ENCODE assay signal across 8 mouse cellular contexts in the genomic region with DNA sequence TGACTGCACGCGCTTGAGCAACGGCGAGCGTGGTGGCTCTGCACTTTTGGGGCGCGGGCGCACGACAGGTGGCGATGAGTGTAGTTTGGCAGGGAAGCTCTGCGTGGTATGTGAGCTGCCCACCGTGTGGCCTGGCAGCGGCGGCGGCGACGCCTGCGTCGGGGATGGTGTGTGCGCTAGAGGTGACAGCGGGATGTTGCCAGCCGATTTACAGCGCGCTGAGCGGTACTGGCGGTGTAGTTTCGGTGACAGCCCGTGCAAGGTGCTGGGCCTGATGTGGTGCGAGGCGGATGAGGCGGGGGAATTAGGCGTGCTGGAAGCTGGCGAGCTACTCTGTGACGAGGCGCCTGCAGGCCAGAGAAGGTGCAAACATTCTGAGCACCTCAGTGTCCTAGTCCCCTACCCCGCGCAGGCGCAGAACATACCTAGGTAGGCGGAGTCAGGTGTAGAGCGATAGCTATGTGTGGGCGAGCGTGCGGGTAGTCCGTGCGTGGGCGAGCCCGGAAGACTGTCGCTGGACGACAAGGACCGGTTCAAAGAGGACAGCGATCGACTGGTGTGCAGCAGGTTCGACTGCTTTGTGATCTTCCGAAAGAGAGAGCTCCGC. TPM values are rescaled to one million over a fixed set of nuclear protein-coding genes. Genes with fewer than 3 reads are reported as not detected.
DNase-seq lines count a peak whose midpoint lies in the region; ATAC-seq and TF ChIP-seq lines count a peak whose summit lies in the region.

No protein-coding gene starts in this region.

- TF ChIP-seq CTCF in hindbrain, postnatal 0 days (IDR thresholded peaks at IDR 0.05; ENCODE audit: low read depth): no peak

- H3K4me3 ChIP-seq in forebrain, embryonic 15.5 days: peak overlapping the region; percentile 29
- H3K4me3 ChIP-seq in hindbrain, postnatal 0 days (ENCODE audit: low read length): peak overlapping the region; percentile 19; the same call in 1 of the 2 replicates
- H3K4me3 ChIP-seq in limb, embryonic 13.5 days: peak overlapping the region; percentile 50
- peak overlapping the region; percentile 31 for H3K4me3 ChIP-seq in midbrain, embryonic 12.5 days

- H3K9ac ChIP-seq in forebrain, embryonic 15.5 days (replicated peaks): no peak overlapping the region
- H3K9ac ChIP-seq in hindbrain, postnatal 0 days (replicated peaks; ENCODE audit: low read length): no peak overlapping the region
- H3K9ac ChIP-seq in limb, embryonic 13.5 days: peak overlapping the region; percentile 64
- peak overlapping the region; percentile 4; the same call in 1 of the 2 replicates for H3K9ac ChIP-seq in midbrain, embryonic 12.5 days (replicated peaks)

- H3K27me3 ChIP-seq in forebrain, embryonic 15.5 days: peaks cover 21% of the 10 kb centered on the region
- H3K27me3 ChIP-seq in hindbrain, postnatal 0 days (ENCODE audit: insufficient read depth, low read length): no peaks in the 10 kb centered on the region
- peaks cover 91% of the 10 kb centered on the region for H3K27me3 ChIP-seq in limb, embryonic 13.5 days
- peaks cover 95% of the 10 kb centered on the region for H3K27me3 ChIP-seq in midbrain, embryonic 12.5 days

- no peak for DNase-seq in cerebellum, postnatal 4 days (ENCODE audit: low spot score in 2 of 2)
- peak; percentile 88 to 90 for DNase-seq in cerebellum, adult 18-20 months
- peak; percentile 61 for DNase-seq in hindbrain, postnatal 0 days (ENCODE audit: low spot score)
- peak; percentile 75 to 76 for DNase-seq in spleen, postnatal 14 days (ENCODE audit: low spot score in 2 of 2)

- H3K9me3 ChIP-seq in forebrain, embryonic 15.5 days: no peaks in the 10 kb centered on the region
- H3K9me3 ChIP-seq in hindbrain, postnatal 0 days (ENCODE audit: low read length): no peaks in the 10 kb centered on the region
- peaks cover 11% of the 10 kb centered on the region; the same call in 1 of the 2 replicates for H3K9me3 ChIP-seq in limb, embryonic 13.5 days
- H3K9me3 ChIP-seq in midbrain, embryonic 12.5 days: peaks cover 4% of the 10 kb centered on the region; the same call in 1 of the 2 replicates

- 3% methylated on average over 55 of the region's 55 CpGs for WGBS in forebrain, embryonic 15.5 days
- WGBS in hindbrain, postnatal 0 days: 8% methylated on average over 55 of the region's 55 CpGs
- under 1% methylated on average over 55 of the region's 55 CpGs for WGBS in limb, embryonic 13.5 days
- 2% methylated on average over 55 of the region's 55 CpGs for WGBS in midbrain, embryonic 12.5 days

- H3K36me3 ChIP-seq in forebrain, embryonic 15.5 days: peaks cover 75% of the 10 kb centered on the region
- H3K36me3 ChIP-seq in hindbrain, postnatal 0 days (ENCODE audit: insufficient read depth, low read length): peaks cover 44% of the 10 kb centered on the region
- H3K36me3 ChIP-seq in limb, embryonic 13.5 days: peaks cover 8% of the 10 kb centered on the region
- peaks cover 63% of the 10 kb centered on the region for H3K36me3 ChIP-seq in midbrain, embryonic 12.5 days

- peak; percentile 65; the same call in 1 of the 2 replicates for ATAC-seq in cerebellum, adult (ENCODE audit: insufficient number of reproducible peaks, low FRiP score, low TSS enrichment)
- no peak for ATAC-seq in forebrain, embryonic 15.5 days (replicated peaks)
- 0 out of 2 replicates have a peak, but pooled peaks have one; percentile 3 for ATAC-seq in hindbrain, postnatal 0 days
- ATAC-seq in limb, embryonic 13.5 days (ENCODE audit: low FRiP score, low read depth): peak; percentile 56
- no peak for ATAC-seq in midbrain, embryonic 12.5 days (ENCODE audit: low FRiP score, low read depth)

- peaks cover 17% of the 10 kb centered on the region for H3K4me1 ChIP-seq in forebrain, embryonic 15.5 days
- no peaks in the 10 kb centered on the region for H3K4me1 ChIP-seq in hindbrain, postnatal 0 days (ENCODE audit: insufficient read depth, low read length)
- H3K4me1 ChIP-seq in limb, embryonic 13.5 days: peaks cover 22% of the 10 kb centered on the region
- H3K4me1 ChIP-seq in midbrain, embryonic 12.5 days: peaks cover 18% of the 10 kb centered on the region

- H3K4me2 ChIP-seq in forebrain, embryonic 15.5 days (replicated peaks): peak overlapping the region; percentile 45
- H3K4me2 ChIP-seq in hindbrain, postnatal 0 days (ENCODE audit: low read depth, low read length): peak overlapping the region; percentile 51
- peak overlapping the region; percentile 94 for H3K4me2 ChIP-seq in limb, embryonic 13.5 days (replicated peaks)
- H3K4me2 ChIP-seq in midbrain, embryonic 12.5 days (replicated peaks): peak overlapping the region; percentile 54

- no peak overlapping the region for H3K27ac ChIP-seq in forebrain, embryonic 15.5 days (replicated peaks)
- H3K27ac ChIP-seq in hindbrain, postnatal 0 days: no peak overlapping the region
- no peak overlapping the region for H3K27ac ChIP-seq in limb, embryonic 13.5 days
- H3K27ac ChIP-seq in midbrain, embryonic 12.5 days (replicated peaks): no peak overlapping the region

RNA-seq across cellular contexts. Expression of gene Dnase2a, which starts 4.6 kb away (rescaled TPM):
- polyA plus RNA-seq in forebrain, embryonic 15.5 days (2015; fragmentation: Nextera tagmentation; extraction: Ambion mirVana): 5.6 TPM in 2 replicates
- 15.0 and 24.5 TPM in 2 replicates for total RNA-seq in hindbrain, postnatal 0 days (2014; rRNA removed)
- polyA plus RNA-seq in hindbrain, postnatal 0 days (2015; fragmentation: Nextera tagmentation; extraction: Ambion mirVana): 8.6 and 8.8 TPM in 2 replicates
- polyA plus RNA-seq in limb, embryonic 13.5 days (2015; fragmentation: Nextera tagmentation; extraction: Ambion mirVana): 16.4 and 18.5 TPM in 2 replicates
- 8.9 and 9.4 TPM in 2 replicates for polyA plus RNA-seq in midbrain, embryonic 12.5 days (2016; fragmentation: Nextera tagmentation; extraction: Ambion mirVana)

RNA-seq across cellular contexts. Expression of gene Klf1, which starts 11.3 kb away (rescaled TPM):
- 0.75 and 0.87 TPM in 2 replicates for polyA plus RNA-seq in forebrain, embryonic 15.5 days (2015; fragmentation: Nextera tagmentation; extraction: Ambion mirVana)
- total RNA-seq in hindbrain, postnatal 0 days (2014; rRNA removed): 1.2 TPM in 1 of 2 replicates, not detected in the other
- polyA plus RNA-seq in hindbrain, postnatal 0 days (2015; fragmentation: Nextera tagmentation; extraction: Ambion mirVana): 0.34 and 0.98 TPM in 2 replicates
- polyA plus RNA-seq in limb, embryonic 13.5 days (2015; fragmentation: Nextera tagmentation; extraction: Ambion mirVana): 2.4 and 4.4 TPM in 2 replicates
- polyA plus RNA-seq in midbrain, embryonic 12.5 days (2016; fragmentation: Nextera tagmentation; extraction: Ambion mirVana): 4.3 and 4.5 TPM in 2 replicates

RNA-seq across cellular contexts. Expression of gene Gcdh, which starts 19.3 kb away (rescaled TPM):
- 36.2 and 37.4 TPM in 2 replicates for polyA plus RNA-seq in forebrain, embryonic 15.5 days (2015; fragmentation: Nextera tagmentation; extraction: Ambion mirVana)
- total RNA-seq in hindbrain, postnatal 0 days (2014; rRNA removed): 24.9 and 37.8 TPM in 2 replicates
- 36.5 and 41.3 TPM in 2 replicates for polyA plus RNA-seq in hindbrain, postnatal 0 days (2015; fragmentation: Nextera tagmentation; extraction: Ambion mirVana)
- polyA plus RNA-seq in limb, embryonic 13.5 days (2015; fragmentation: Nextera tagmentation; extraction: Ambion mirVana): 41.7 and 42.1 TPM in 2 replicates
- 33.1 and 33.9 TPM in 2 replicates for polyA plus RNA-seq in midbrain, embryonic 12.5 days (2016; fragmentation: Nextera tagmentation; extraction: Ambion mirVana)

RNA-seq across cellular contexts. Expression of gene Mast1, which starts 24.2 kb away (rescaled TPM):
- 48.3 and 52.5 TPM in 2 replicates for polyA plus RNA-seq in forebrain, embryonic 15.5 days (2015; fragmentation: Nextera tagmentation; extraction: Ambion mirVana)
- 70.9 and 83.0 TPM in 2 replicates for total RNA-seq in hindbrain, postnatal 0 days (2014; rRNA removed)
- 61.9 and 69.5 TPM in 2 replicates for polyA plus RNA-seq in hindbrain, postnatal 0 days (2015; fragmentation: Nextera tagmentation; extraction: Ambion mirVana)
- 0.32 and 0.55 TPM in 2 replicates for polyA plus RNA-seq in limb, embryonic 13.5 days (2015; fragmentation: Nextera tagmentation; extraction: Ambion mirVana)
- polyA plus RNA-seq in midbrain, embryonic 12.5 days (2016; fragmentation: Nextera tagmentation; extraction: Ambion mirVana): 29.3 and 34.3 TPM in 2 replicates

RNA-seq across cellular contexts. Expression of gene Rtbdn, which starts 33.8 kb away (rescaled TPM):
- polyA plus RNA-seq in forebrain, embryonic 15.5 days (2015; fragmentation: Nextera tagmentation; extraction: Ambion mirVana): 2.0 and 2.3 TPM in 2 replicates
- total RNA-seq in hindbrain, postnatal 0 days (2014; rRNA removed): 5.8 and 11.6 TPM in 2 replicates
- polyA plus RNA-seq in hindbrain, postnatal 0 days (2015; fragmentation: Nextera tagmentation; extraction: Ambion mirVana): 3.5 and 4.1 TPM in 2 replicates
- 0.20 and 0.47 TPM in 2 replicates for polyA plus RNA-seq in limb, embryonic 13.5 days (2015; fragmentation: Nextera tagmentation; extraction: Ambion mirVana)
- polyA plus RNA-seq in midbrain, embryonic 12.5 days (2016; fragmentation: Nextera tagmentation; extraction: Ambion mirVana): 1.3 and 1.7 TPM in 2 replicates

Comparison
In these comparisons a context has a peak if more than half of its experiments do, and no peak if none do; other contexts are left out.
1. DNase-seq: peak in cerebellum, adult 18-20 months (2 of 2), hindbrain, postnatal 0 days (single experiment) and spleen, postnatal 14 days (2 of 2); none in cerebellum, postnatal 4 days (0 of 2).
2. ATAC-seq: peak in cerebellum, adult (single experiment), hindbrain, postnatal 0 days (single experiment) and limb, embryonic 13.5 days (single experiment); none in forebrain, embryonic 15.5 days (single experiment) and midbrain, embryonic 12.5 days (single experiment).
3. H3K9ac ChIP-seq: peak in limb, embryonic 13.5 days (single experiment) and midbrain, embryonic 12.5 days (single experiment); none in forebrain, embryonic 15.5 days (single experiment) and hindbrain, postnatal 0 days (single experiment).
4. Peak in every context shown above with its lines, with median percentiles within 50 percentile points of each other: H3K4me2 ChIP-seq and H3K4me3 ChIP-seq.